Mouse (Mus musculus): Measurements from ENCODE around the gene Mill2.
"Not testable (repeated sequence)": the region's sequence is repeated elsewhere in the genome, so short reads cannot be mapped to it uniquely, and the experiment has no call there.

Gene Mill2

DNA sequence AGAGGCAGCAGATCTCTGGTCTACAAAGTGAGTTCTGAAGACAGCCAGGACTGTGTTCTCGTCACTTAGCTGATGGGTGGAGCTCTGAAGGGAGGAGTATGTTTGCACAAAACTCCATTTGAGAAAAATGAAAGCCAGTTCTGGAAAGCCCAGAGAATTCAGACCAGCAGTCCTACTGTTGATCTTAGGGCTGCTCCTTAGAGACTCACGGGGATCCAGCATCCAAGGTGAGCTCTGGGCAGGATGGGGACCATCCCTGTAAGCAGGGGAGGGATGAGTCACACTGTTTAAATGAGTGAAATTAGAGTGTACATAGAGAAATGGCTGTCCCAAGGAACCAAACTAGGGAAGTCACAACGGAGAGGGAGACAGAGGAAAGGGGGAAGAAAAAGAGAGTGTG is at the start of gene Mill2:
Gene Mill2 (plus strand): TSS at position 102 of the 400 bp plus-strand sequence.
- in situ Hi-C loops (cut with MboI; ENCODE audit: unreplicated experiment in 2 of 2) = no loop called here

DNA sequence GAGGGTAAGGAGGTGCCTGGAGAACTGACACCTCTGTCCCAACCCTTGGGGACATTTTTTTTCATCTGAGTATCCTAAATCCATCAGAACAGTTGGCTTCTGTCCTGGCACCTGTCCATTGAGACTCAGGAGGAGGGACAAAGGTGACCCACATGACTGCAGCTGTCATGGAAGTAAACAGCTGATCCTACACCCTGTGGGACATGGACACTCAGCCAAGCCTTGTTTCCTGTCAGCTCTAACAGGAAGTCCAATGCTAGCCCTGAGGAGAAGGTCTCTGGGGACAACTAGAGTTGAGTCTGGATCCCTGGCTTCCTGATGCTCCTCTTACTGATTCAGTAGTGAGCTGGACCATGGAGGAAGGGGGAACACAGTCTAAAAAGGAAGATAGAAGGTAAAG is 49.1 kb upstream of the Mill2 start:
- in situ Hi-C loops (cut with MboI; ENCODE audit: unreplicated experiment in 2 of 2) = not testable (repeated sequence)

GRCm38 (mm10) chr7:18798420-18798819 is 41.3 kb upstream of the Mill2 start, which contains the start of gene Psg19:
Gene Psg19, minus strand, starts transcription at chr7:18798520.
- in situ Hi-C loops (cut with MboI; ENCODE audit: unreplicated experiment in 2 of 2) = no loop called here

- in situ Hi-C loops (cut with MboI; ENCODE audit: unreplicated experiment in 2 of 2) = no loop called here
These were observed 40.6 kb upstream of the Mill2 start for GRCm38 (mm10) chr7:18799129-18799528.

- in situ Hi-C loops (cut with MboI; ENCODE audit: unreplicated experiment in 2 of 2) = no loop called here
These were observed 36.2 kb upstream of the Mill2 start for GRCm38 (mm10) chr7:18803526-18803925.

DNA sequence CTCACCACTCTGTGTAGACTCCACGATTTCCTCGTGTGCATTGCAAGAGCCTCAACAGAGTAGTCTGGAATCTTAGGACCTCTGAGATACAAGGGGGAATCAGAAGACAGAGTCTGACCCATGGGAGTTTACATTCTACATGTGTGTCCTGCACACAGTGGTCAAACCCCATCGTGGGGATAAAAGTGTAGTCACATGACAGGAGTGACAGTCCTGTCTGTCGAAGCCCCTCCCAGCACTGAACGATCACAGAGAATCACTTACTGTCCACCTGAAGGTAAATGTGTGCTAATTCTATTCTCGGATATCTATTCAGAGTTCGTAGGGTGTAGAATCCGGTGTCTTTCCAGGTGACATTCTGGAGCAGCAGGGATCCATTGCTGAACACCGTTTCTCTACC is 21.5 kb upstream of the Mill2 start:
- in situ Hi-C loops (cut with MboI; ENCODE audit: unreplicated experiment in 2 of 2) = no loop called here

GRCm38 (mm10) chr7:18821507-18821906 is 18.3 kb upstream of the Mill2 start, which contains the start of gene Psg17:
Gene Psg17, minus strand, starts transcription at chr7:18821607.
- in situ Hi-C loops (cut with MboI; ENCODE audit: unreplicated experiment in 2 of 2) = no loop called here

DNA sequence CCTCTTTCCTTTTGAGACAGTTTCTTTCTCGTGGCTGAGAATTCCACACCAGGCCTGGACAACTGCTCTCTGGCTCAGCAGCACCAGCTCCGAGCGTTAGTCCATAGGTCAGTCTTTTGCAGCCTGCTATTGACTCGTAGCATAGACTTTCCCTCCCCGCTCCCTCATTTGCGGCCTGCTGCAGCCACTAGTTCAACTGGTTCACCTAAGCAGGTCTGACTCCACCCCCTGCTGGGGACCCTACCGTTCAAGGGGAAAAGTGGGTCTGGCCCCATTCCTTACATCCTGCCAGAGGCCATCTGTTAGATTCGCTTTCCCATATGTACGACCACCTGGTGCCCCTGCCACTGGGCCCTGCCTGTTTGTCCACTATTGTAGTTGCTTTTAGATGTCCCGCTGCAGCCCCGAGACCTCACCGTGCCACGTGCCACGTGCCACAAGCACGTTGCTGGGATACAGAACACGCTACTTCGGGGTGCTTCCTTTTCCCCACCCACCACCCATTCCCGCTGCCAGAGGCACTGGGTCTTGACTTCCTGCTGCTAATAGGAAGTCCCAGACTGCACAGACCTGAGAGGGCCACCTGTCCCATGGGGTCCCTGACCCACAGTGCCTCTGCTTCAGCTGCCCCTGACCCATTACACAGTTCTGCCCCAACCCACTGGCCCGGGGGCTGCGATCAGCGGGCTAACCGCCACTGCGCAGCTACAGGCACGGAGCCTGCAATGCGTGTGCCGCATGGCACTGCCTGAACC is 11.8 kb upstream of the Mill2 start:
- in situ Hi-C loops (cut with MboI; ENCODE audit: unreplicated experiment in 2 of 2) = no loop called here

DNA sequence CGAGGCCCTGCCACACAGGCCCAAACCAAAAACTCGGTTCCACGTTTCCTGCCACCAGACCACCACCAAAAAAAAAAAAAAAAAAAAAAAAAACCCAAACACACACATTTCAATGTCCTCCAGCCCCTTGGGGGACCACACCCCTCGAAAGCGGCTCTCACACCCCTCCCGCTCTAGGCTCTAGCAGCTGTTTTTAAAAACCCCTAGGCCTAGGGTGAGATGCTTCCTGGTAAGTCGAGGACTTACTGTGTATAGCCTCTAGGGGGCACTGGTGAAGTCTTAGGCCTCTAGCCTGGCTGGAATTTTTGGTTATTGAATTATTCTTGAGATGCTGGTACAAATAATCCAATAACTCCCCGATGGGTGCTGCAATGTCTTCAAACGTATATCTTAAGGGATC is 11.2 kb upstream of the Mill2 start:
- in situ Hi-C loops (cut with MboI; ENCODE audit: unreplicated experiment in 2 of 2) = no loop called here

DNA sequence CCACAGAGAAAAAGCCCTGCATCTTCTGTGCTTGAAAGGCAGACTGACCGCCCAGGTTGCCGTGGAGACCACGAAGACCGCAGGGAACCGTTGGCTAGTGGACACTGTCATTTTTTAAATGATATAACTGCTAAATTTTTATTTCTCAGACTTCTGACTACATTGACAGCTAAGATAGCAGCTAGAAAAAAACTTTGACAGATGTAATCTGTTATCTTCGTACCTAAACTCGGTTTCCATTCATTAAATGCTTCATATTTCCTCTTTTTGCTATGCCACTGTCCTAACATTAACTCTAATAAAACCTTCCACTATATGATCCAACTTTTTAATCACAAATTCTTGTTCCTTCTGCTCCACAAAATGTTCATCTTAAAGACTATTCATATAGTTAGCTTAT is 10.2 kb upstream of the Mill2 start:
- in situ Hi-C loops (cut with MboI; ENCODE audit: unreplicated experiment in 2 of 2) = no loop called here

- in situ Hi-C loops (cut with MboI; ENCODE audit: unreplicated experiment in 2 of 2) = no loop called here
These were observed 7.5 kb upstream of the Mill2 start for GRCm38 (mm10) chr7:18832298-18832697.

DNA sequence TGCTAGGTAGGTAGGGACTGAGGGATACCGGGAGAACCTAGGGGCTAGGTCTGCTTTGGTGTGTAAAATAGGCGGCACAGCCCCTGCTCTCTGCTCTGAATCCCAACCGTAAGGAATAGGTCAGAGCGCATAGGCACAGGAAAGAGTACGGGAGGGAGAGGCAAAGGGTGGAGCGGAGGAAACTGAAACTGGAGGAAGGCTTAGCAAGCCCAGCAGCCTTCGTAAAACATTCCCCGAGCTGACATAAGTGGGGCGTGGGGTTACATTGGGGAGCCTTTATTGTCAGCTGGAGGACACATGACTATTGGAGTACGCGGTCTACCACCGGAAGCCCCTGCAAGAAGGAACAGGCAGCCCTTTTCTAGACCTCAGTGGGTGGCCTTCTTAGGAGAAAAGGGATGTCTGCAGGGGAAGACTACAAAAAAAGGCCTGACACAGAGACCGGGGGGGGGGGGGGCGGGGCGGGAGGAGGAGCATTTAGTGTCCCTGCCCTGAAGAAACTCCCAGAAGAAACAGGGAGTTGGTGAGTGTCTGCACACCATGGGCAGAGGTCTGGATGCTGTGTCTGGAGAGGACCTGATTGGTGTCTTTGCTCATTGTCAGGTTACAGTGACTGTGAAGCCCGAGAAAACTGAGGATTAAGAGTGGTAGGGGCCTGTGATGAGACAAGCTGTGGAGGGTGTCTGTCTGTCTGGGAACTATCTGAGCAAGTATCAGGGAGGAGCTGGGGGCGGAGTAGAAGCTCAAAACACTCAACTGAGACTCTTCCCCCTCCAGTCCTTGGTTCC is 814 bp downstream of the Mill2 start:
- in situ Hi-C loops (cut with MboI; ENCODE audit: unreplicated experiment in 2 of 2) = no loop called here

- in situ Hi-C loops (cut with MboI; ENCODE audit: unreplicated experiment in 2 of 2) = no loop called here
These were observed 1.4 kb downstream of the Mill2 start for GRCm38 (mm10) chr7:18841174-18841567.

DNA sequence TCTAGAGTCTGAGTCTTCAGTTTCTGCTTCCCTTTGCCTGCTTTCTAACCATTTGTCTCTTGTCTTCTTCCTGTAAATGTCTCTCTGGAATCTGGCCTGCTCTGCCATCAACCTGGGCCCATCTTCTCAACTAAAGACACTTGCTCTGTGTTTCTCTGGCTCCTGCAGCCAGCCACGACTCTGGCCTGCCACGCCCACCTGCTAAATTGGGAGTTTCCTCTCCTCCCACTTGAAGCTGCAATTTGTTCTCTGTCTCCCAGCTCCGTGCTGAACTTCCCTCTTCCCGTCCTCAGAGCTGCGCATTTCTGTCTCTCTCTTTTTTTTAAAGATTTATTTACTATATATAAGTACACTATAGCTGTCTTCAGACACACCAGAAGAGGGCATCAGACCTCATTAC is 5.0 kb downstream of the Mill2 start:
- in situ Hi-C loops (cut with MboI; ENCODE audit: unreplicated experiment in 2 of 2) = no loop called here

- in situ Hi-C loops (cut with MboI; ENCODE audit: unreplicated experiment in 2 of 2) = no loop called here
These were observed 8.6 kb downstream of the Mill2 start for GRCm38 (mm10) chr7:18848395-18848794.

GRCm38 (mm10) chr7:18858310-18858916 is 18.6 kb downstream of the Mill2 start:
- in situ Hi-C loops (cut with MboI; ENCODE audit: unreplicated experiment in 2 of 2) = loop anchor here in 1 of 2 experiments (25.0 kb wide), 1 partner anchor 646 kb away; no protein-coding TSS in a partner anchor

- in situ Hi-C loops (cut with MboI; ENCODE audit: unreplicated experiment in 2 of 2) = loop anchor here (10.0 to 25.0 kb wide), 3 partner anchors 108 to 1778 kb away; no protein-coding TSS in a partner anchor
These were observed 23.0 kb downstream of the Mill2 start for GRCm38 (mm10) chr7:18862801-18863200.

DNA sequence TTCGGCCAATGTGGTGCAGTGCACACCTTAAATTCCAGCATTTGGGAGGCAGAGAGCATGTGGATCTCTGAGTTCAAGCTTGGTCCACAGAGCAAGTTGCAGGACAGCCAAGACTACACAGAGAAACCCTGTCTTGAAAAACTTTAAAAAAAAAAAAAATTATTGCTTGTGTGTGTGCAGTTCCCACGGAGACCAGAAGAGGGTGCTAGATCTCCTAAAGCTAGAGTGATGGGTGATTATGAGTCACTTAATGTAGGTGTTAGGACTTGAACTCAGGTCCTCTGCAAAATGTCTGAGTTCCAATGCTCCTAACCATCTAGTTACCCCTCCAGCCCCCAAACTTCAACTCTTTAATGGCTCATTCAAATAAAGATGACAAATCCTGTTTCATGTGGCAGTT is 28.7 kb downstream of the Mill2 start:
- in situ Hi-C loops (cut with MboI; ENCODE audit: unreplicated experiment in 2 of 2) = loop anchor here (5.0 to 25.0 kb wide), 5 partner anchors 114 to 1796 kb away; partner anchors contain the start of gene Psg16 (in 1 of the 2)

DNA sequence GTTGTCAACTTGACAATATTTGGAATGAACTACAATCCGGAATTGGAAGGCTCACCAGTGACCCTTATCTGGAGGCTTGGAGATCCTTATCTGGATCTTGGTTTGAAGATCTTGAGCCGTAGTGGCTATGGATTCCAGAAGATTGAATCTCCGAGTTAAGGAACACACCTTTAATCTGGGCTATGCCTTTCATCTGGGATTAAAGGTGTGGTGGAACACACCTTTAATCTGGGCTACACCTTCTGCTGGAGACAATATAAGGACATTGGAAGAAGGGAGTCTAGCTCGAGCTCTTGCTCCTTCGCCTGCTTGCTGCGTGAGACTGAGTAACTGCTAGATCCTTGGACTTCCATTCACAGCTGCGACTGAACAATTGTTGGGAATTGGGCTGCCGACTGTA is 31.3 kb downstream of the Mill2 start, which contains the start of gene Pglyrp1:
Gene Pglyrp1 (plus strand): TSS at position 301 of the 400 bp plus-strand sequence.
- in situ Hi-C loops (cut with MboI; ENCODE audit: unreplicated experiment in 2 of 2) = loop anchor here (10.0 to 25.0 kb wide), 2 partner anchors 659 to 1716 kb away; partner anchors contain the start of gene Ceacam3 (in 1 of the 2)

DNA sequence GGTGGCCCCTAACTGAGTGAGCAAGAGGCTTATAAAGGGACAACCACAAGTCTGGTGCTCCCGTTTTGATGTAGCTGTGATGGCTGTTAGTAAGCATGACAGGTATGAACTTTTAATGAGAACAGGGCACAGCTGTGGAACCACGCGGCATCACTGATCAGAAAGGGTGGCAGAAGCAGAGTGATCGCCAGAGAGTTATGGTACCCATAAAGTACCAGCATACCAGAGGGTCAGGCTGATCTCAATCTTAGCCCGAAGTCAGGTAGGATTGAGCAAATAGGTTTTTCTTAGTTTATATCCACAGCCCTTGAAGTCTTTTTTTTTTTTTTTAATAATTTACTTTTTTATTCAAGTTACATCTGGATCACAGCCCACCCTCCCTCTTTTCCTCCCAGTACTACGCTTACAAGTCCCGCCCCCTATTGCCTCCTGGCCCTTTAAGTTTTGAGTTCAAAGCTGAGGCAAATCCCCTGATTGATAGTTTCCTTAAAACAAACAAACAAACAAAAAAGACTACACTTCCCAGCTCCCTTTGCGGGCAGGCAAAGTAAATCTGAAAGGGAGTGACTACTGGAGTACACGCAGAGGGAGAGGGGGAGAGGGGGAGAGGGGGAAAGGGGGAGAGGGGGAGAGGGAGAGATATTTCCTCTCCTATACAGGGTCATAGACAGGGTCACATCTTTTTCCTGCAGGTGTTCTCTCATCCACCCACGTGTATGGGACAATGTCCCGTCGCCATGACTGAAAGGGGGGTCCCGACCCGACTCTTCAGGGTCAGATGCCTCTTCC is 32.4 kb downstream of the Mill2 start:
- in situ Hi-C loops (cut with MboI; ENCODE audit: unreplicated experiment in 2 of 2) = loop anchor here (10.0 to 25.0 kb wide), 2 partner anchors 660 to 1717 kb away; partner anchors contain the start of gene Ceacam3 (in 1 of the 2)

All from v-Abl transformed pro-B cells (cell line).